24 mouse cellular contexts compared by ENCODE assay signal in the genomic region with DNA sequence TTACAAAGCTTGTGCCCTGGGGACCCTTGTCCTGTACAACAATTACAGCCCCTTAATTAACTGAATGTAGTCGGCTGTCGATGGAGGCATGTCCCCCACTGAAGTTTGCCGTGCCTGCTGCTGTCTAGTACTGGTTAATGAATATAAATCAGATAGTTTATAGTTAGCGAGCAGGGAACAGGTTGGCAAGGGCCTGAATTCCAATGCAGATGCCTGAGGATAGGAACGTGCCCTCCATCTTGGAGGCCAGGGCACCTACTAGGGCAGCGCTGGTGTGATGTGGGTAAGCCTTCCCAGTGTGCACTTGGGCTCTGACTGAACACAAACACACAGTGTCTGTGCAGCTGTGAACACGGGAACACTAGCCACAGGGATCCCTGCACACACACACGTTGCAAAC.
DNase-seq lines count a peak whose midpoint lies in the region; ATAC-seq lines count a peak whose summit lies in the region.
"Had no signal": no experiment of that assay in that cellular context is flagged by ENCODE, and none has a peak within 500 bp of the region (broad histone marks: within the 10 kb centered on the region; RNA-seq: fewer than 3 reads in every experiment).

No protein-coding gene starts in this region.

- DNase-seq in kidney, adult 11 months, result peak; percentile 87
- peak; percentile 63 to 83 for DNase-seq in kidney, adult 8-10 months
- DNase-seq in kidney, postnatal 25 days, result peak; percentile 49 to 86
- DNase-seq in left cerebral cortex, postnatal 14 days (ENCODE audit: low spot score in 2 of 2), result no peak
- DNase-seq in spleen, postnatal 14 days (ENCODE audit: low spot score in 2 of 2), result no peak
- no peak for DNase-seq in layer of hippocampus, adult 9-10 months (ENCODE audit: low spot score)
- DNase-seq in gastrocnemius, postnatal 4 days (ENCODE audit: low spot score in 2 of 2), result no peak
- DNase-seq: adrenal gland, postnatal 14 days; cerebellum, adult 11-12 months; cerebellum, adult 9-10 months; cerebellum, postnatal 25 days; forebrain, postnatal 0 days; gastrocnemius, adult 2 months; gastrocnemius, postnatal 25 days; heart, adult 18-20 months; heart, postnatal 14 days had no signal

- H3K4me3 ChIP-seq in kidney, embryonic 16.5 days (ENCODE audit: low read length), result no peak overlapping the region
- H3K4me3 ChIP-seq: embryonic facial prominence, embryonic 12.5 days; forebrain, embryonic 13.5 days; gastrocnemius, adult 2 months; heart, embryonic 10.5 days; hindbrain, embryonic 10.5 days had no signal

- peak; percentile 75 for ATAC-seq in kidney, embryonic 16.5 days (ENCODE audit: low FRiP score, low TSS enrichment)
- ATAC-seq: activated CD4-positive, CD25-positive, alpha-beta regulatory T cell, adult 4 months; forebrain, embryonic 13.5 days; forebrain, postnatal 0 days; Patski had no signal

- peaks cover 3% of the 10 kb centered on the region; the same call in 1 of the 2 replicates for H3K27me3 ChIP-seq in kidney, embryonic 16.5 days (ENCODE audit: insufficient read depth, low read length)

- H3K36me3 ChIP-seq in kidney, embryonic 16.5 days (ENCODE audit: insufficient read depth, low read length), result no peaks in the 10 kb centered on the region
- H3K36me3 ChIP-seq: embryonic facial prominence, embryonic 12.5 days; heart, embryonic 10.5 days; hindbrain, embryonic 10.5 days had no signal

- H3K4me2 ChIP-seq in kidney, embryonic 16.5 days (replicated peaks; ENCODE audit: low read depth, low read length), result no peak overlapping the region
- H3K4me2 ChIP-seq: embryonic facial prominence, embryonic 12.5 days; forebrain, embryonic 13.5 days; hindbrain, embryonic 14.5 days had no signal

- peaks cover 18% of the 10 kb centered on the region for H3K4me1 ChIP-seq in kidney, embryonic 16.5 days (ENCODE audit: insufficient read depth, low read length)
- H3K4me1 ChIP-seq: embryonic facial prominence, embryonic 12.5 days had no signal

- H3K27ac ChIP-seq in kidney, embryonic 16.5 days (ENCODE audit: low read length), result peak overlapping the region; percentile 73
- H3K27ac ChIP-seq: embryonic facial prominence, embryonic 12.5 days; forebrain, embryonic 13.5 days; gastrocnemius, adult 2 months; heart, embryonic 10.5 days; hindbrain, embryonic 10.5 days; hindbrain, embryonic 14.5 days had no signal

- intact Hi-C loops in left cerebral cortex, postnatal 14 days (cut with DNase I), result no loop called here

- no peak overlapping the region for H3K9ac ChIP-seq in kidney, embryonic 16.5 days (replicated peaks; ENCODE audit: low read length)
- H3K9ac ChIP-seq: embryonic facial prominence, embryonic 12.5 days; forebrain, embryonic 13.5 days; forebrain, postnatal 0 days; hindbrain, embryonic 14.5 days had no signal

- H3K9me3 ChIP-seq in kidney, embryonic 16.5 days (ENCODE audit: low read length), result no peaks in the 10 kb centered on the region
- H3K9me3 ChIP-seq: embryonic facial prominence, embryonic 12.5 days; forebrain, embryonic 13.5 days; heart, embryonic 10.5 days; hindbrain, embryonic 10.5 days had no signal

- 42% methylated on average over 8 of the region's 8 CpGs for WGBS in kidney, embryonic 16.5 days

Comparison
In these comparisons a context has a peak if more than half of its experiments do, and no peak if none do; other contexts are left out.
1. DNase-seq: peak in kidney, adult 11 months (single experiment), kidney, adult 8-10 months (2 of 2) and kidney, postnatal 25 days (2 of 2); none in left cerebral cortex, postnatal 14 days (0 of 2), spleen, postnatal 14 days (0 of 2), layer of hippocampus, adult 9-10 months (single experiment) and gastrocnemius, postnatal 4 days (0 of 2).